Mouse (Mus musculus): ENCODE measurements around the gene Dhps.

DNA sequence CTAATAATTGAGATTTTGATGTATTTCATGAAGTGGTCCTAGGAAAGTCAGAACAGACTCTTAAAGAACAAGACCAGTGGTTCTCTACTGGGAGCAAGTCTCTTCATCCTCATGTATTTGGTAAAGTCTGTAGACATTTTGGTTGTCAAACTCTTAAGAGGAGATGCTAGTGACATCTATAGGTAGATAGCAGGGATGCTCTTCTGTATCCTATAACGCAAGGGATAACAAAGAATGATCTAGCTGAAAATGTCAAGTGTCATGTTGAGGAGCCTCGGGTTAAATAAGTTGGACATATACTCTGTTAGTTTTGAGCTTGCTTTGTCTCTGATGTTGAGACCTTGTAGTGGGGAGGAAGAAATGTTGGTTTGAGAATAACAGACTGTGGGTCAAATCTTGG is 43.6 kb upstream of the Dhps start:
- no peak for TF ChIP-seq CTCF (IDR thresholded peaks at IDR 0.05; ENCODE audit: control insufficient read depth, insufficient read depth, insufficient replicate concordance, low read depth, low read length)
- TF ChIP-seq POLR2A (IDR thresholded peaks at IDR 0.05; ENCODE audit: control insufficient read depth, low read depth, low read length): no peak
